Comparison of ENCODE assay signal across 8 mouse cellular contexts in the genomic region with DNA sequence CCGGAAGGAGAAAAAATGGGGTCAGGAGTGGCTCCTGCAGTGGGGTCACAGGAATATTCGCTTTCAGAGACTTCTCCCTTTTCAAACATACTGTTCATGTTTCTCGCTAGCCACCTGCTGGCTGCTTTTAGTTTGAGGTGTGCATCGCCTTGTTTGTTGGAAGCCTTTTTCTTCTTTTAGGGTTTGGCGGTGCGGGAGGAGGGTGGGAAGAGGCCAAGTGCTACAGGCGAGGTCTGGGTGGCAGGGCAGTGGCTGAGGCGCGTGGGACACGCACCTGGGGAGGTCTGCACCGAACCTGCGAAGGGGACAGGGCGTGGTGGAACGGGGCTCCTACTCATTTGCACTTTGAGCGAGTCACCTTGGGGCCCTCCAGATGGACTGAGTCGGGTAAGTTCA. TPM values are rescaled to one million over a fixed set of nuclear protein-coding genes. Genes with fewer than 3 reads are reported as not detected.
A peak's percentile ranks its signal among the peaks of the same experiment; 100 is the strongest.
DNase-seq lines count a peak whose midpoint lies in the region; ATAC-seq and TF ChIP-seq lines count a peak whose summit lies in the region.

No protein-coding gene starts in this region.

- H3ac ChIP-seq in myocyte (ENCODE audit: control insufficient read depth, insufficient read length): peak overlapping the region; percentile 49

- intact Hi-C loops in gastrocnemius, postnatal 36 days (cut with DNase I): no loop called here

- peak overlapping the region; percentile 70 for H3K9ac ChIP-seq in hindbrain, embryonic 11.5 days (ENCODE audit: low read depth, low read length)
- peak overlapping the region; percentile 81 for H3K9ac ChIP-seq in limb, embryonic 13.5 days

- H3K4me2 ChIP-seq in hindbrain, embryonic 11.5 days (replicated peaks; ENCODE audit: low read depth, low read length): peak overlapping the region; percentile 79
- peak overlapping the region; percentile 82 for H3K4me2 ChIP-seq in limb, embryonic 13.5 days (replicated peaks)
- H3K4me2 ChIP-seq in myocyte (ENCODE audit: low read depth): peak overlapping the region; percentile 84

- no peak for TF ChIP-seq POLR2A in myocyte (IDR thresholded peaks at IDR 0.05; ENCODE audit: insufficient read length, low read depth)

- 4% methylated on average over 16 of the region's 16 CpGs for WGBS in hindbrain, embryonic 11.5 days
- 2% methylated on average over 16 of the region's 16 CpGs for WGBS in limb, embryonic 13.5 days

- peaks cover 14% of the 10 kb centered on the region for H3K79me2 ChIP-seq in myocyte (ENCODE audit: control insufficient read depth, insufficient read depth)

- peak overlapping the region; percentile 80; the same call in 1 of the 2 replicates for H3K27ac ChIP-seq in hindbrain, embryonic 11.5 days (ENCODE audit: low read depth, low read length)
- H3K27ac ChIP-seq in limb, embryonic 13.5 days: peak overlapping the region; percentile 93

- H3K9me3 ChIP-seq in hindbrain, embryonic 11.5 days (ENCODE audit: control insufficient read depth, low read length): no peaks in the 10 kb centered on the region
- H3K9me3 ChIP-seq in limb, embryonic 13.5 days: no peaks in the 10 kb centered on the region

- H3K36me3 ChIP-seq in hindbrain, embryonic 11.5 days (ENCODE audit: control insufficient read depth, insufficient read depth, low read length): 0 out of 2 replicates have a peak, but pooled peaks cover 8% of the 10 kb centered on the region
- H3K36me3 ChIP-seq in limb, embryonic 13.5 days: peaks cover 29% of the 10 kb centered on the region
- H3K36me3 ChIP-seq in myocyte (ENCODE audit: control insufficient read depth, insufficient read depth): no peaks in the 10 kb centered on the region

- H3K4me1 ChIP-seq in hindbrain, embryonic 11.5 days (replicated peaks; ENCODE audit: control insufficient read depth, insufficient read depth, low read length): no peaks in the 10 kb centered on the region
- H3K4me1 ChIP-seq in limb, embryonic 13.5 days: peaks cover 13% of the 10 kb centered on the region

- peak; percentile 8; the same call in 1 of the 2 replicates for ATAC-seq in hindbrain, embryonic 11.5 days (ENCODE audit: low FRiP score)
- no peak; the same call in 1 of the 2 replicates for ATAC-seq in limb, embryonic 13.5 days (ENCODE audit: low FRiP score, low read depth)

- no peaks in the 10 kb centered on the region for H3K27me3 ChIP-seq in hindbrain, embryonic 11.5 days (ENCODE audit: control insufficient read depth, insufficient read depth, low read length)
- no peaks in the 10 kb centered on the region for H3K27me3 ChIP-seq in limb, embryonic 13.5 days
- no peaks in the 10 kb centered on the region for H3K27me3 ChIP-seq in myocyte (ENCODE audit: control insufficient read depth, insufficient read depth, insufficient read length)

- DNase-seq in ovary, postnatal 14 days (ENCODE audit: low spot score): peak; percentile 21
- DNase-seq in ovary, postnatal 10 days (ENCODE audit: low spot score): no peak
- peak; percentile 63 for DNase-seq in c-Kit-positive CD71-negative TER-119-negative erythroid progenitor cells, embryonic 14.5 days (ENCODE audit: low read depth)
- peak; percentile 64 for DNase-seq in hindbrain, embryonic 11.5 days (ENCODE audit: low spot score)
- DNase-seq in urinary bladder, postnatal 25 days (ENCODE audit: low spot score): no peak
- DNase-seq in gastrocnemius, postnatal 36 days: no peak

- peak overlapping the region; percentile 86 for H3K4me3 ChIP-seq in hindbrain, embryonic 11.5 days (ENCODE audit: low read depth, low read length)
- H3K4me3 ChIP-seq in limb, embryonic 13.5 days: peak overlapping the region; percentile 88
- peak overlapping the region; percentile 55 for H3K4me3 ChIP-seq in myocyte

TF ChIP-seq in myocyte, 11 proteins besides CTCF, POLR2A, EP300 and RAD21:
- TF ChIP-seq E2F4 (IDR thresholded peaks at IDR 0.05; ENCODE audit: insufficient read depth): no peak
- peak in 1 of 3 experiments; percentile 6 for TF ChIP-seq MYOD1 (IDR thresholded peaks at IDR 0.05; ENCODE audit: control insufficient read depth in 1 of 3, insufficient read length in 2 of 3, low read depth in 2 of 3)
- TF ChIP-seq TCF12 (IDR thresholded peaks at IDR 0.05; ENCODE audit: insufficient read depth, poor library complexity, severe bottlenecking): no peak
TF ChIP-seq in myocyte: peak in this region for 1.

RNA-seq across cellular contexts. Expression of a gene that starts 0.8 kb away (rescaled TPM):
- 2.4 and 3.1 TPM in 2 replicates for polyA plus RNA-seq in hindbrain, embryonic 11.5 days (2014; fragmentation: Nextera tagmentation; extraction: Ambion mirVana)
- polyA plus RNA-seq in limb, embryonic 13.5 days (2015; fragmentation: Nextera tagmentation; extraction: Ambion mirVana): 9.4 and 9.6 TPM in 2 replicates
- 1.7 TPM for polyA plus RNA-seq in myocyte (2012; fragmentation: generic; extraction: Trizol)
- 1 to 10 TPM in 1 of 2 experiments, under 1 TPM in 1; 0.84 to 1.5 TPM for total RNA-seq in gastrocnemius, postnatal 36 days (2021)

RNA-seq across cellular contexts. Expression of a gene that starts 0.8 kb away (rescaled TPM):
- polyA plus RNA-seq in hindbrain, embryonic 11.5 days (2014; fragmentation: Nextera tagmentation; extraction: Ambion mirVana): 21.9 and 26.6 TPM in 2 replicates
- polyA plus RNA-seq in limb, embryonic 13.5 days (2015; fragmentation: Nextera tagmentation; extraction: Ambion mirVana): 29.7 and 32.2 TPM in 2 replicates
- polyA plus RNA-seq in myocyte (2012; fragmentation: generic; extraction: Trizol): 30.1 TPM
- total RNA-seq in gastrocnemius, postnatal 36 days (2021): 1 to 10 TPM; 4.3 to 4.9 TPM

RNA-seq across cellular contexts. Expression of a gene that starts 11.2 kb away (rescaled TPM):
- 56.5 and 57.8 TPM in 2 replicates for polyA plus RNA-seq in hindbrain, embryonic 11.5 days (2014; fragmentation: Nextera tagmentation; extraction: Ambion mirVana)
- 161 TPM in 2 replicates for polyA plus RNA-seq in limb, embryonic 13.5 days (2015; fragmentation: Nextera tagmentation; extraction: Ambion mirVana)
- polyA plus RNA-seq in myocyte (2012; fragmentation: generic; extraction: Trizol): 66.3 TPM
- 10 to 100 TPM in 1 of 2 experiments, 1 to 10 TPM in 1; 8.8 to 11.3 TPM for total RNA-seq in gastrocnemius, postnatal 36 days (2021)

Comparison
In these comparisons a context has a peak if more than half of its experiments do, and no peak if none do; other contexts are left out.
1. DNase-seq: peak in ovary, postnatal 14 days (single experiment), c-Kit-positive CD71-negative TER-119-negative erythroid progenitor cells, embryonic 14.5 days (single experiment) and hindbrain, embryonic 11.5 days (single experiment); none in ovary, postnatal 10 days (single experiment), urinary bladder, postnatal 25 days (single experiment) and gastrocnemius, postnatal 36 days (0 of 2).
2. Peak in every context shown above with its lines, with median percentiles within 50 percentile points of each other: H3K4me2 ChIP-seq and H3K4me3 ChIP-seq.